Mouse (Mus musculus) lung, adult 10 weeks (tissue): Measurements from ENCODE around the gene Cntd1. TPM values are rescaled to one million over a fixed set of nuclear protein-coding genes. Genes with fewer than 3 reads are reported as not detected.

Source experiments
- polyA plus RNA-seq: library from polyadenylated mRNA; stranded (reverse); fragments of 350-450 nt; fragmentation: Illumina TruSeq; extraction: RNeasy Lipid Tissue Mini Kit (QIAGEN cat#74804); gene quantifications from one replicate; pipeline ENCODE4 v1.2.3, GENCODE M21; 2014; ENCODE audit warnings: low read depth, low replicate concordance; ENCODE audit not compliant: insufficient read depth

Cntd1 gene
- polyA plus RNA-seq, result 0.25 TPM

DNA sequence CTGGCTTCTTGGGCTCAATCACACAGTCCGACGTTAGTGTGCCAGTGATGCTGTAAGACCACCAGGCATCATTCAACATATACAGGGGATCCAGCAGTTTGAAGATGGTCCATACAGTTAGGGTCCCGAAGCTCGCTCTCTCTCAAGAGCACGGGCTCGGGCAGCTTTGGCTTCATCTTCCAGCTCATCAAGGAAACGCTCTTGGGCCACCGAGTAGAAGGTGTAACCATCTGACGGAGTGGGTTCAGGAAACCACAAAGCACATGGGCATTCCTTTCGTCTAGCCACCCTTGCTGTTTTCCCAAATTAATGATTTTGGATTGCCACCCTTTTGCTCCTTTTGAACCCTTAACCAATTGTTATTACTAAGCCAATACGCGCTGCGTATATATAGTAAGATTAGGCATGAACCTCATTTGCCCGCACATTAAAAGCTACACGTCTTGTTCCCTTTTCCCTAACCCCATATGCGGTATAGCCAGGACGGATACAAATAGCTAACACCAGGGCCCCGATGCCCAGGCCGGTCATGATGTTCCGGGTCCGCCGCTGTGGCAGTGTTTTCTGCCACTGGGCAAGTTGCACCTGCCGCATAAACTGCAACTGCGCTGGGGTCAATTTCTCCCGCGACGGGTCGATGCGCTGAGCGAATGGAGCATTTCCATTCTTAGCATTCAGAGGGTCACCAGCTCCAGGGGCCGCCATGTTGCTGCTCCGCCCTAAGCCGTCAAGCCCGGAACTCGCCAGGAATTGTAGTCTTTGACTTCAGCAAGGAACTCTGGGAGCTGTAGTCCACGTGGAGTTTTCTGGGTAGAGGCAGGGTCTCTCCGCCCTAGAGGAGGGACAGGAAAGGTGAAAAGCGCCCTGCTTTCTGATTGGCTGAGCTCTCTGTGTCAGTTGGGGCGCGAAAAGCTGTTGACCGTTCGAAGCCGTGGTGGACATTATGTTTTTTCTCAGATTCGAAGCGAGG lies at the start of gene Cntd1, which contains the start of gene Coa3:
TSS of gene Cntd1 (plus strand) at position 790 of the 970 bp plus-strand sequence.
TSS of gene Coa3 (minus strand) at position 892 of the 970 bp plus-strand sequence.

DNA sequence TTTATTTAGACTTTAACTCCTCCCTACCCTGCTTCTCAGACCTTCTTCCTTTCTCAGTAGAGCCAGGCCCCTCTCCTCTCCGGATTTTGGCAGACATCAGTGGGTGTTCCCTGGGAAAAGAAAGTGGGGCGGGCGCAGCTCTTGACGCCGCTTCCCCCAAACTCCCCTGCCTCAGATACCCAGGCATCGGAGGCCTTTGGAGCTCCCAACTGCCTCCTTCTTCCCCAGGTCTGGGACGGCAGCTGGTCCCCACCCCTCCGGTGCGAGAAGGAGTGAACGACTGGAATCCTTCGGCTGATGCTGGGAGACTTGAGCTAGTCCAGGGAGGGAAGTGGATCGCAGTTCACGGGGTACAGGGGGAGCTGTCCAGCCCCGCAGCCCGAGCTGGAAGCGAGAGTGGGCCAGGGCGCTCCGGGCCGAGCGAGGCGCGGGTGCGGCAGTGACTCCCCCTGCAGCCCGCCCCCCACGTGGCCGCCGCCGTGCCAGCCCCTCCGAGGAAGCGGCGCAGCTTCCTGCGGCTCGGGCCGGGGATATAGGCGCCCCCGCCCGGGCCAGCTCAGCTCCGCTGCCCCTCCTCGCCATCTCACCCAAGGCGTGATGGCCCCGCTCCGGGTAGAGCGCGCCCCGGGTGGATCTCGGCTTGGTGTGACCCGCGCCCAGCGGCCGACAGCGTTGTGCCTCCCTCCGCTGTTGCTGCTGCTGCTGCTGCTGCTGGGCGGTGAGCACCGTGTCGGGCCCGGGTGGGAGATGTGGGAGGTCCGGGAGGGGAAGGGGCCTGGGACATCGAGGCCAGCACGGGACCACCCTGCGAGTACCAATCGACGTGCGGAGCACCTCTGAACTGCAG lies 32.7 kb upstream of the Cntd1 start, which contains the start of gene Ramp2:
TSS of gene Ramp2 (plus strand) at position 174 of the 847 bp plus-strand sequence.

DNA sequence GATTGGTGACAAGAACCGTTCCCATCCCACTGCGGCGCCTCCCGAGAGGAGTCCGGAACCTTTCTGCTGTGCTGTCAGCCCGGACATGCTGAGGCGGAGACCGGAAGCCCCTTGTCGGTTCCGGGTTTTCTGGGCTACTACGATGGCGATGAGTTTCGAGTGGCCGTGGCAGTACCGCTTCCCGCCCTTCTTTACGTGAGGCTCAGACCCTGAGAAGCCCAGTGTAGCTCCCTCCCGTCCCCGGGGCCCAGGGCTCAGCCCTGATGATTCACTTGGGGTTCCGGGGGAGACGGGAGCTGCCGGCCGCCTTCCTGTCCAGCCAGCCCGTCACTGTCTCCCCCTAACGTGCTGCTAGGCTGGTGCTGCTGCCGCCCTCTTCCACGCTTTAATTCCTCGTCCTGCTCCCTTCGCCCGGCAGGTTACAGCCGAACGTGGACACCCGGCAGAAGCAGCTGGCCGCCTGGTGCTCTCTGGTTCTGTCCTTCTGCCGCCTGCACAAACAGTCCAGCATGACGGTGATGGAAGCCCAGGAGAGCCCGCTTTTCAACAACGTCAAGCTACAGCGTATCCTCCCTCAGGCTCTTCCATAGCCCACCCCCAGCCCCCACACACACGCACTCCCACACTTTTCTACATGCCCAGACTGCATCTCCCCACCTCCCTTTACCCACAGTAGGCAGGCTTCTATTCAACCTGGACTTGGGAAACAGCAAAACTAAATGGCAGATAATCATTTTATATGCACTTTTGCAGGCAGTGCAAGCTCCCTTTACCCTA lies 25.0 kb upstream of the Cntd1 start, which contains the start of gene Vps25:
TSS of gene Vps25 (plus strand) at position 95 of the 777 bp plus-strand sequence.

DNA sequence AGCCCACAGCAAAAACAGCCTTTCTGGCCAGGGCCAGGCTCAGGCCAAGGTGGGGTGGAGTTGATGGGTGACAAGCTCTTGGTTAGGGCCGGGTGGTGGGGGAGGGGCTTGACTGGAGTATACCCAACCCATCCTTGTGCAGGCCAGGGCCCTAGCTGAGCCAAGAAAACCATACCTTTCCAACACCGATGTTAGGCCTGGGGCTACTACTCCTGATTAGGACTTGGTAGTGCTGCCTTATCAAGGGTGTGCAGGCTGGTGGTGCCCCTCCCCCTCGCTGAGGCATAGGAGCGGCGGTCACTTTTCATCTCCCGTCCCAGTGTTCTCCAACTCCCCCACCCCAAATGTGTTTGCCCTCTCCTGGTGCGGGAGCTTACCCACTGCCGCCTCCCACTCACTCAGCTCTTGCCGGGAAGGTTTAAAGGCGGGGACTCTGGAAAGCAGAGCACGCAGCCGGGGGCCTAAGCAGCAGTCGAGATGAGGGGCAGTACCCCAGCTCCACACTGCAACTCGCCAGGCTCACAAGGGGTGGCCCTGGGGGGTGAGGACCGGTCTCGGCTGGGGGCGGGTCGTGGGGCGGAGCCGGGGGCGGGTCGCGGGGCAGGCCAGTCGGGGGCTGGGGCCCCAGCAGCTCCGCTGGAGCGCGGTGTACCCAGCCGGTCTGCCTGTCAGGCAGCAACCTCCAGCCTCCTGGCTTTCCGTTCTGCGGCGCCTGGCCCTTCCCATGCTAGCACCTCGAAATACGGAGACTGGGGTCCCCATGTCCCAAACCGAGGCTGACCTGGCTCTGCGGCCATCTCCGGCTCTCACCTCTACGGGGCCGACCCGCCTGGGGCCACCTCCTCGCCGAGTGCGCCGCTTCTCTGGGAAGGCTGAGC lies 18.6 kb upstream of the Cntd1 start, which contains the start of gene Wnk4:
TSS of gene Wnk4 (plus strand) at position 620 of the 878 bp plus-strand sequence.

DNA sequence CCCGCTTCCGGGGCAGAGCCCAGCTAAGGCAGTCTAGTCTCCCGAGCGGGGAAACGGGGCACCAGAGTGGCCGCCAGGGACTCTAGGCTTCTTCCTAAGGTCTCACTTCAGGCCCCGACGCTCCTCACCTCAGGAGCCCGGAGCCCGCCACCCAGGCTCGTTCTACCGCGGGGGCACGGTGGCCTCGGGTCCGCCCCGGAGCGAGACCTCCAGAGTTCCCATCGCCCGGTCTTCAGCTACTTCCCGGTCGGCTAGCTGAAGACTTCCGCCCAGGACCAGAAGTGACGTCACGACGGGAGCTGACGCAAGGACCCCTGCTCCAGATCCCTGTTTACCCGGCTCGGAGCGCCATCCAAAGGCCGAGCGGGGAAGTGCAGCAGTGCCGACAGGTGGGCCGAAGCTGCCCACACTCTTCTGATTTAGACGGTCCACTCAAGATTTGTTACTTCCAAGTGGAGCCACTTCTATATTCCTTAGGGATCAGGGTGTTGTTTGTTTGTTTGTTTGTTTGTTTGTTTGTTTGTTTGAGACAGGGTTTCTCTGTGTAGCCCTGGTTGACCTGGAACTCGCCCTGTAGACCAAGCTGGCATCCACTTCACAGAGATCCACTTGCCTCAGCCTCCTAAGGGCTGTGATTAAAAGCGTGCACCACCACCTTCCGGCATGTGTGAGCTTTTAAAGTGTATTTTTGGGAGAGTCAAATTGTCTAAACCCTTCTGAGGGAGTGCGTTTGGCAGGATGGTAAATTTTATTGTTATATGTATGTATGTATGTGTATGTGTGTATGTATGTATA lies 23.4 kb downstream of the Cntd1 start, which contains the start of gene Becn1:
TSS of gene Becn1 (minus strand) at position 283 of the 795 bp plus-strand sequence.

DNA sequence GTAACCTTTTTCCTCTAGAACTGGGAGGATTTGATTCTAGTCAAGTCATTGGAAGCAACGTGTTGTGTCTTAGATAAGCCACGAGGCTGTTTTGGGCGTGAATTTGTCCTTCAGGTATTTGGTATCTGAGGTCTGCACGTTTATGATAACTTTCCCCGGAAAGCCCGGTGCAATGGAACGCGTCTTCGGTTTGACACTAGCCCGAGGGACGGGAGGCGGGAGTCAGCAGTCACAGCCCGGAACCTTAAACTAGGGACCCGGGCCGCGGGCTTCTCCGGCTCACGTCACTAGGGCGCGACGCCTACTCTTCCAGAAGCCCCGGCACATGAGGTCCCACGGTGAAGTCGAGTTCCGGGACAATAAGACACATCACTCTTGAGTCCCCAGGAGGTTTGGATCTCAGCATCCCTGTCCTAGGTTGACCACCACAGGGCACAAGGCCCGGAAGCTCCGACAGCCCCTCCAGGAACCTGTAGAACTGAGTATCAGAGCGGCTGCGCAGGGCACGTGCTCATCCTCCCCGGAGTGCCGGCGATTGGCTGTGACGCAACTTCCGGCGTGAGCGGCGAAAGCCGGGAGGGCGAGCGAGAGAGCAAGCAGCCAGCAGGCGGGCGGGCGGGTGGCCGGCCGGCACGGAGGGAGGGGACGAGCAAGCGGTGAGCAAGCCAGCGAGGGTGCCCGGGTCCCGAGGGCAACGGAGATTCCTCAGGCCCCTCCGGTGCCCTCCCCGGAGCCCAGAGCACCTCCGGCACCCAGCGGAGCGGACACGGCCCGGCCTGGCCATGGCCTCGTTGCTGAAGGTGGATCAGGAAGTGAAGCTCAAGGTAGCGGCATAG lies 37.1 kb downstream of the Cntd1 start, which contains the start of gene Psme3:
TSS of gene Psme3 (plus strand) at position 549 of the 836 bp plus-strand sequence.

DNA sequence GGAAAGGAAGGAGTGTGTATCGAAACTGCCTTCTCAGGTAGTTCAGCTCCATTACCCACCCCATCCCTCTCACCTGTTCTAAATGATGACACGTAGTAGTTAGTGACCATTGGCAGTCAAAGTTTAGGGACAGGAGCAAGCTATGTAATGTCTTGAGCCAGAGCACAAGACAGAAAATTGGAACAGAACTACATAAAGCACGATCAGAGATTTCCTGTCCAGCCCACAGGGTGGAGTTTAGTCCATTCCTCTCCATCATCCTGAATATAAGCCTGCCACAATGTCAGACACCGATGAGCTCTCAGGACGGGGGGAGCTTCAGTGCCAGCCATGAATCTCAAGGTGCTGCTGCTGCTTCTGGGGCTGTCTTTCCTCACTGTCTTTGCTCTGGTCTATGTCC lies 46.0 kb downstream of the Cntd1 start, which contains the start of gene Aoc2:
TSS of gene Aoc2 (plus strand) at position 301 of the 400 bp plus-strand sequence.

DNA sequence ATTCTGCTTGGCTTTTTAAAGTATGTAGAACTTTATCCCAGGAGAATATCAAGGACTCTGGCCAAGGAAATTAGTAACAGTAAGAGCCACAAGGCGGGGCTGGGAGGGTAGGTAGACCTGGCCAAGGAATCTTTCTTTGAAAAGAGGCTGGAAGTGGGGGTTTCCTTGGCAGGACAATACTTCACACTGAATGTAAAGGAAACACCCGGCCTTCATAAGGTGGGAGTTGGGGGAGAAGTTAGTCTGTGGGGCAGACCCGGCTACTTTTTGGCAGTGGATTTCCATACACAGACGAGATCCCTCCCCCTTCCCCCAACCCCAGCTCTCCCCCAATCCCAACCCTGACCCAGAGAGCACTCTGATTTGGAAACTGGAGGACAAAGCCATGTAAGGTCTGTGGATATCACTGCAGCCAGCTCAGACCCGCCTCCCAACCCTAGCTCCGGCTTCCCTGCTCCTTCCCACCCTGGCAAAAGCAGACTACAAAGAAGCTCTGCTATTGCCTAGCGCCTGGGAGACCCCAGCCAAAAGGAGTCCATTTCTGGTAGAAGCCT lies 51.6 kb downstream of the Cntd1 start, which contains the start of gene Aoc3:
TSS of gene Aoc3 (plus strand) at position 235 of the 554 bp plus-strand sequence.

Other genes starting within 250 kb of the Cntd1 start
- gene Naglu, start 209.0 kb upstream of the Cntd1 start, polyA plus RNA-seq, result 10.0 TPM
- gene Hsd17b1, start 200.6 kb upstream of the Cntd1 start, polyA plus RNA-seq, result 0.35 TPM
- 19.9 TPM for gene Coasy, start 196.4 kb upstream of the Cntd1 start, polyA plus RNA-seq
- 33.0 TPM for gene Mlx, start 191.7 kb upstream of the Cntd1 start, polyA plus RNA-seq
- 6.5 TPM for gene Psmc3ip, start 183.6 kb upstream of the Cntd1 start, polyA plus RNA-seq
- 36.3 TPM for gene Retreg3, start 159.1 kb upstream of the Cntd1 start, polyA plus RNA-seq
- 16.8 TPM for gene Tubg1, start 159.1 kb upstream of the Cntd1 start, polyA plus RNA-seq
- 1.1 TPM for gene Tubg2, start 123.1 kb upstream of the Cntd1 start, polyA plus RNA-seq
- 0.62 TPM for gene Cntnap1, start 108.5 kb upstream of the Cntd1 start, polyA plus RNA-seq
- 10.0 TPM for gene Plekhh3, start 107.7 kb upstream of the Cntd1 start, polyA plus RNA-seq
- 0.13 TPM for gene Ccr10, start 103.6 kb upstream of the Cntd1 start, polyA plus RNA-seq
- 23.4 TPM for gene Ezh1, start 52.5 kb upstream of the Cntd1 start, polyA plus RNA-seq
- 682 TPM for gene Ramp2, start 33.0 kb upstream of the Cntd1 start, polyA plus RNA-seq
- gene Vps25, start 25.3 kb upstream of the Cntd1 start, polyA plus RNA-seq, result 121 TPM
- gene Wnk4, start 18.4 kb upstream of the Cntd1 start, polyA plus RNA-seq, result 9.4 TPM
- 157 TPM for gene Coa3, start 102 bp downstream of the Cntd1 start, polyA plus RNA-seq
- 89.2 TPM for gene Becn1, start 23.3 kb downstream of the Cntd1 start, polyA plus RNA-seq
- 33.8 TPM for gene Psme3, start 37.2 kb downstream of the Cntd1 start, polyA plus RNA-seq
- 0.70 TPM for gene Aoc2, start 46.1 kb downstream of the Cntd1 start, polyA plus RNA-seq
- 4.7 TPM for gene Aoc3, start 51.6 kb downstream of the Cntd1 start, polyA plus RNA-seq
- gene G6pc, start 88.5 kb downstream of the Cntd1 start, polyA plus RNA-seq, result not detected
- gene Aarsd1, start 138.6 kb downstream of the Cntd1 start, polyA plus RNA-seq, result 26.8 TPM
- gene Gm27029, start 145.8 kb downstream of the Cntd1 start, polyA plus RNA-seq, result 2.7 TPM
- gene Rundc1, start 146.1 kb downstream of the Cntd1 start, polyA plus RNA-seq, result 10.9 TPM
- gene Ptges3l, start 146.3 kb downstream of the Cntd1 start, polyA plus RNA-seq, result 5.4 TPM
- 823 TPM for gene Rpl27, start 163.3 kb downstream of the Cntd1 start, polyA plus RNA-seq
- gene Ifi35, start 169.4 kb downstream of the Cntd1 start, polyA plus RNA-seq, result 80.7 TPM
- 19.0 TPM for gene Rnd2, start 186.0 kb downstream of the Cntd1 start, polyA plus RNA-seq
- 86.7 TPM for gene Vat1, start 187.2 kb downstream of the Cntd1 start, polyA plus RNA-seq